Mouse (Mus musculus): ENCODE results near the gene Parp4.

- TF ChIP-seq POLR2A (IDR thresholded peaks at IDR 0.05; ENCODE audit: insufficient read depth, low read depth, low read length) (no peak), CTCF (IDR thresholded peaks at IDR 0.05; ENCODE audit: insufficient read depth, low read depth, low read length) (no peak)
These were observed 45.0 kb downstream of the Parp4 start for GRCm38 (mm10) chr14:56620425-56620824.

All from olfactory bulb, adult 2 months (tissue).